Mouse (Mus musculus): Measurements from ENCODE around the gene Stk31.

The Stk31 gene

DNA sequence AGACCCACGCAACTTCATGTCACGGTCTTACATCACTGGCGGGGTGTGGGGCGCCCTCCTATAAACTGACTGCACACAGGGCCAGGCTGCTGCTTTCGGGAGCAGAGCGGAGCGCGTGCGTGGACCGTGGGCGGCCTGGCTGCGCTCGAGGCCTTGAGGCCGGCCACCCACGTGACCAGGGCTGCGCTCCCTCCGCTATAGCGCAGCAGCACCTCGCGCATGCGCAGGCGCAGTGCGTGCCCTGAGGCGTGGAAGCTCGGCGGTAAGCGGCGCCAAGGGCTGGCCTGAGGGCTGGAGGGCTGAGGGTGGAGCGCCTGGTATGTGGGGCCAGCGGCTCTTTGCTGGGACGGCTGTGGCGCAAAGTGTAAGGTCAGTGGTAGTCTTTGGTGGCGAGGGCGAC, at the start of gene Stk31:
TSS of gene Stk31 (plus strand) at position 289 of the 400 bp plus-strand sequence.
- CTCF ChIA-PET: interaction anchor here in 2 of 4 experiments (0.6 to 2.0 kb wide), 2 partner anchors 12 to 535 kb away, joined by 3 to 6 read pairs; no protein-coding TSS in a partner anchor

DNA sequence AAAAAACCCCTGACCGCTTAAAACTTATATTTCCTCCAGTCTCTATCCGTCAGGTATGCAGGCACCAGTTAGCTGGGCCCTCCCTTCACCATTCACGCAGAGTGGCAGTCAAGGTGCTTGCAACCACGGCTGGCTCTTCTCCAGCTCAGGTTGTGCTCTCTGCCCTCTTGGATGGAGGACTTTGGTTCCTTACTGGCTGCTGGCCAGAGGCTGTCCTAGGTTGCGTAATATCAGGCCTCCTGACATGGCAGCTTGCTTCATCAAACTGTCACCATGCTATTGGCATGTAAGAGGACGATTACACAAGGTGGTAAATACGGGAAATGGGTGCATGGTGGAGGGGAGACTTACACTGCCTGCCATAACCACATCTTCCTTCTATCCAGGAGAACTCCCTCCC, 45.6 kb upstream of the Stk31 start:
- ChIA-PET POLR2A (interaction anchor here in 2 of 4 experiments (0.6 to 1.3 kb wide), 5 partner anchors 9 to 262 kb away, joined by 3 to 4 read pairs (median 3); partner anchors contain the start of gene Ccdc126 (in 1 of the 2)), CTCF (interaction anchor here in 1 of 4 experiments (0.6 kb wide), 1 partner anchor 18 kb away, joined by 4 read pairs; no protein-coding TSS in a partner anchor)

More for the DNA sequence above, at the start of gene Stk31:
- POLR2A ChIA-PET: interaction anchor here in 3 of 4 experiments (0.7 to 3.1 kb wide), 9 partner anchors 9 to 178 kb away, joined by 3 to 22 read pairs (median 3); partner anchors contain the start of genes Fam221a (in 3 of the 3) and Tra2a (in 1 of the 3)

DNA sequence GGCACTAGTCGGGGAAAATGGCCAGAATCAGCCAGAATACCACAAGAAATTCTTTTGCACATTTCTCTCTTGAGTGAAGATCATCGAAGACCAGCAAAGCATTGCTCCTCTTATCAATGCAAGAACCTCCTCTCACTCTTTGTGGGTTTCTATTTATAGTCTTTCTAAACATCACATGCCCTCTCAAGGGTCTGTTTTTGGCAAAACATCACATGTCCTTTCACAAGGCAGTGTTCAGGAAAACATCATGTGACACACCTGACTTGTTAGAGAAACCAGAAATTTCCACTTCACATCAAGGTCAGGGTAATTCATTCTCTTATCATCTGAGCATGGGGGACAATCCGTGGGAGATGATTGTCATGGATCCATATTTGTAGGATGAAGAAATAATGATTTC, 40.8 kb upstream of the Stk31 start:
- ChIA-PET POLR2A (interaction anchor here in 1 of 4 experiments (1.8 kb wide), 1 partner anchor 35 kb away, joined by 5 read pairs; no protein-coding TSS in a partner anchor), CTCF (no interaction called here)

DNA sequence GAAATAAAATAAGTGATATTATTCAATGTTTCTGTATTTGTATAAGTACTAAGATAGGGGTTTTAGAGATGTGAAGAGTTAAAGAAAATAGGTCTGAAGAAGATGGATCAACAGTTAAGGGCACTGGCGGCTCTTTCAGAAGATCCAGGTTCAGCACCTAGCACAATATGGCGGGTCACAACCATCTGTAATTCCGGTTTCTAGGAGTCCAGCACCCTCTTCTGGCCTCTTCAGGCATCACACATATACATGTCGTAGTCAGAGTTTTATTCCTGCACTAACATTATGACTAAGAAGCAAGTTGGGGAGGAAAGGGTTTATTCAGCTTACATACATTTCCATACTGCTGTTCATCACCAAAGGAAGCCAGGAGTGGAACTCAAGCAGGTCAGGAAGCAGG, 40.2 kb upstream of the Stk31 start:
- ChIA-PET CTCF (interaction anchor here in 2 of 4 experiments (0.6 to 1.7 kb wide), 2 partner anchors 86 to 91 kb away, joined by 3 to 6 read pairs; partner anchors contain the start of gene Tra2a (in 1 of the 2)), POLR2A (interaction anchor here in 2 of 4 experiments (1.1 to 3.0 kb wide), 3 partner anchors 12 to 35 kb away, joined by 3 to 18 read pairs (median 5); partner anchors contain the start of gene Fam221a (in 1 of the 2))

DNA sequence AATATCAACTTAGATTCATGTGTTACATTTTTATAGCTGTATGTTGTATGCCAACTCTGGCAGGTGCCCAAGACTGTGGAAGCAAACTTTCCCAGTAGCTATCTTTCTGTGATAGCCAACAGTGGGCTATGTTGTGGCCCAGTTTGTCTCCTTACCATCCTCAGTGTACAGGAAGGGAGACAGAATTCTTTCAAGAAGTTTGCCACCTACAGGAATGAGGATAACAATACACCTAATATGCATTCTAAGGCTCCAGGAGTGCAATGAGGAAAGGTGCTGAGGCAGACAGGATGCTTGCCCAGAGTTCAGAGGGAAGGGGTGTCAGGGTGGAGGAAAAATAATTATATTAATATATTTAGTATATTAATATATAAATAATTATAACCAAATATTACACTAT, 35.0 kb upstream of the Stk31 start:
- POLR2A ChIA-PET: interaction anchor here in 2 of 4 experiments (0.8 to 1.7 kb wide), 8 partner anchors 17 to 127 kb away, joined by 3 to 11 read pairs (median 4); partner anchors contain the start of gene Tra2a (in 2 of the 2)
- CTCF ChIA-PET: interaction anchor here in 2 of 4 experiments (0.6 to 0.7 kb wide), 2 partner anchors 8 to 9 kb away, joined by 3 to 4 read pairs; no protein-coding TSS in a partner anchor

DNA sequence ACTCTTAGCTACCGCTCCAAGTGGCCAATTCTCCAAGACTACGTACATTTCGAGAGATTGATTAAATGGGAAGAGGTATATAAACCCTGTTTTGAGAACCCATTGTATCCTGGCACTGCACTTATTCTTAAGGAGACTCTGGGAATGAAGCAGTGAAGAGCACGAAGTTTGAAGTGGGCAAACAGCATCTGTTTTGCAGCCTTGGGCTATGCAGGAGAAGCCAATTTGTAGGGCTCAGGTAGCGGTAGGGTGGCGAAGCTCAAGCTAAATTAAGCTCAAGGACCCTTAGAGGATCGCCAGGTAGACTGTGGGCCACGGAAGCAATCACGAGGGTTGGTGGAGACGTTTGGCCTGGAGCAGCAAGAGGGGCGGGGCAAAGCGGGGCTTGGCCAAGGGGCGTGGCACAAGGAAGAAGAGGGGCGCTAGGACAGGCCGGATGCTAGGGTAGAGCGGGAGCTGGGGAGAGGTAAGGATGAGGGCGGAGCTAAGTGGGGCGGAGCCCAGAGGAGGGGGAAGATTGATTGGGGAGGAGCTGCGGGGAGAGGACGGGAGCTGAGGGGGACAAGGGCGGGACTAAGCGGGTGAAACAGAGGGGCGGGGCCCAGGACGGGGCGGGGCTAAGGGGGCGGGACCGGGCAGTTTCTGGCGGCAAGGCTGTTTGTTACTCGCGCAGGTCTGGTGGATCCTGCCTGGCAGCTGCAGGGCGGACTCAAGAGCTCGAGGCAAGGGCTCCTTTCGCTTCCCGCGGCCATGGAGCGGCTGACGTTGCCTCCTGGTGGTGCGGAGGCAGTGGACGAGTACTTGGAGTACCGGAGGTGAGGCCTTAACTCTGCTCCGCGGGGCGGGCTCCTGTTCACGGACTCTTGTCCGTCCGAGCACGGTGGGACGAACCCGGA, 28.0 kb upstream of the Stk31 start, which contains the start of gene Fam221a:
TSS of gene Fam221a (plus strand) at position 581 of the 896 bp plus-strand sequence.
- CTCF ChIA-PET: interaction anchor here in 3 of 4 experiments (0.5 to 1.6 kb wide), 14 partner anchors 10 to 509 kb away, joined by 3 to 9 read pairs (median 4); partner anchors contain the start of gene Tra2a (in 1 of the 3)
- POLR2A ChIA-PET: interaction anchor here (0.6 to 4.8 kb wide), 107 partner anchors 8 to 1396 kb away, joined by 3 to 66 read pairs (median 4); partner anchors contain the start of genes Malsu1 (in 3 of the 4), Stk31 (in 3 of the 4), Tra2a (in 3 of the 4) and Gm44965 (in 2 of the 4)

DNA sequence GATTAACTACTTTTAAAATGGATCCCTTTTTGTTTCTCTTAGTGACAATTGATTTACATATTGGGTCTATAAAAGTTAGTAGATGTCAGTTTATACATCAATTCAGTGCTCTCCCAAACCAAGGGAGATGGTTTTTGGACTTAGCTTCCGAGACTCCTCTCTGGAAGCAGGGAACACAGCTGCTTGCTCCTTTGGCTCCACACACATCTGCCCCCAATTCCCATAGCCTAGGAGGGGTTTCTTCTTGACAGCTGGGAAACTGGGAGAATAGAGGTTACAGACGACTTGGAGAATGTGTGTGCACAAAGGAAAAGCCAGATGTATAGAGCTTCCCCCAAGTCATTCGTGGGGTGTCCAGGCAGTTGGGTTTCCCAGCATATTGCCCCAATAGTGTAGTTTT, 27.2 kb upstream of the Stk31 start:
- ChIA-PET POLR2A (interaction anchor here in 3 of 4 experiments (0.8 to 4.8 kb wide), 51 partner anchors 9 to 775 kb away, joined by 3 to 66 read pairs (median 6); partner anchors contain the start of genes Stk31 (in 3 of the 3), Tra2a (in 3 of the 3), Ccdc126 (in 1 of the 3) and Gm44965 (in 1 of the 3)), CTCF (interaction anchor here in 2 of 4 experiments (0.9 to 1.6 kb wide), 3 partner anchors 15 to 99 kb away, joined by 3 to 6 read pairs (median 5); no protein-coding TSS in a partner anchor)

DNA sequence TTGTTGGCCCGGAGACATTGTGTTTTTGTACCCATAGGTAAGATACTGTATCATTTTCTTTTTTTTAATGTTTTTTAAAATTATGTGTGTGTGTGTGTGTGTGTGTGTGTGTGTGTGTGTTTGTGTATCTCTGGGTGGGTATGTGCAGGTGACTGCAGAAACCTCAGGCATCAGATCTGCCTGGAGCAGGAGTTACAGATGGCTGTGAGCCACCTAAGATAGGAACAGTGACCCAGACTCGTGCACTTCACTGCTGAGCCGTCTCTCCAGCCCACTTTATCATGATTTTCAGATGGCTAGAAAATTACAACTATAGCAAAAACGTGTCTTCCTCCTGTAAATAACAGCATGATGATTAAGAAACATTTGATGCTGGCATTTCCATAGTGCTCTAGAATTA, 22.7 kb upstream of the Stk31 start:
- POLR2A ChIA-PET: no interaction called here
- CTCF ChIA-PET: no interaction called here

DNA sequence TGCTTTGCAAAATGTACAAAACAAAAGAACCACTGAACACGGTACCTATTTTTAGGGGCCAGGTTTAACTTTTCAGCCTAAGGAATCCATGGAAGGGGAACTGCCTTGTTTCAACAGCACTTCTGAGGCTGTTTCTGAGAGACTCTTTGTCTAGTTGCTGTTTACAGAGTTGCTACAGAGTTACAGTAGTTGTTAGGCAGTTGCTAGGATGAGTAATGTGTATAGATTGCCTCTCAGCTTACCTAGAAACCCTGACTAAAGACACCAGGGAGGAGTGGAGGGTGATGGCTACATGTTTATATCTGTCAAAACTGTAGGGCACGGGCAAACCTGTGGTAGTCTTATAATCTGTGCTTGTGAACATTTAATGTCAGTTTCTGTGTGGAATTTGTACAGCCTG, 21.5 kb upstream of the Stk31 start:
- CTCF ChIA-PET: no interaction called here
- POLR2A ChIA-PET: no interaction called here

DNA sequence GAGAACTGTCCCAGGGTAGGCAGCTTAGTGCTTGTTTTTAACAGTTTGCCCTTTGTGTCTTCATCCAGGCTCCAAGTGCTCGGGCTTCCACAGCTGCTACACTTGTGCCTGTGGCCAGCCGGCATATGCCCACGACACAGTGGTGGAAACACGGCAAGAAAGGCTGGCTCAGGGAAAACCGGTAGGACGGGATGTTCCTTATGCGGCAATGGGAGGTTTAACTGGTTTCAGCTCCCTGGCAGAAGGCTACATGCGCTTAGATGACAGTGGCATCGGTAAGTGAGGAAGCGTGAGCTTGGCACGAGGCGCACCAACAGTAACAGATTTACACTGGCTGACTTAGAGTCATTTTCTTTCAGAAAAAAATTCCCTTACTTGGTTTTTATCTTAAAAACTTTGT, 17.1 kb upstream of the Stk31 start:
- ChIA-PET CTCF (interaction anchor here in 3 of 4 experiments (0.6 to 0.9 kb wide), 4 partner anchors 19 to 1210 kb away, joined by 3 read pairs; no protein-coding TSS in a partner anchor), POLR2A (interaction anchor here in 2 of 4 experiments (0.6 to 3.0 kb wide), 4 partner anchors 10 to 117 kb away, joined by 3 to 15 read pairs (median 6); partner anchors contain the start of gene Fam221a (in 2 of the 2))

DNA sequence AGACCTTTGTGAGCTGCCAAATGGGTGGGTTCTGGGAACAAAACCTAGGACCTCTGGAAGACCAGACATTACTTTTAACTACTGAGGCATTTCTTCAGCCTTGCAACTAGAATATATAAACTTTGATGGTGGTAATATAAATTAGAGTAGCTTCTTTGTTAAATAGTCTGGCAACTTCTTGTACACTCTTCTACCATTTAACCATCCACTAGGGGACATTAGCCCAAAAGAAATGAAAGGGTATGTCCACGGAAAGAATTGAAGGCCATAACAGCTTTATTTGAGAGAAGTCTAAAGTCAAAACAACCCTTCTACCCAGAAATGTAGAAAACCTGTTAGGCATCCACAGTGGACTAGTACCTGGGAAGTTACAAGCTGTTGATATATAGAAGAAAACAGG, 1.1 kb upstream of the Stk31 start:
- CTCF ChIA-PET: interaction anchor here in 3 of 4 experiments (0.6 to 2.0 kb wide), 9 partner anchors 12 to 644 kb away, joined by 3 to 6 read pairs (median 3); partner anchors contain the start of gene Fam221a (in 2 of the 3)
- POLR2A ChIA-PET: interaction anchor here in 2 of 4 experiments (1.0 to 3.1 kb wide), 5 partner anchors 8 to 130 kb away, joined by 4 to 22 read pairs (median 6); partner anchors contain the start of genes Fam221a (in 2 of the 2) and Tra2a (in 2 of the 2)

DNA sequence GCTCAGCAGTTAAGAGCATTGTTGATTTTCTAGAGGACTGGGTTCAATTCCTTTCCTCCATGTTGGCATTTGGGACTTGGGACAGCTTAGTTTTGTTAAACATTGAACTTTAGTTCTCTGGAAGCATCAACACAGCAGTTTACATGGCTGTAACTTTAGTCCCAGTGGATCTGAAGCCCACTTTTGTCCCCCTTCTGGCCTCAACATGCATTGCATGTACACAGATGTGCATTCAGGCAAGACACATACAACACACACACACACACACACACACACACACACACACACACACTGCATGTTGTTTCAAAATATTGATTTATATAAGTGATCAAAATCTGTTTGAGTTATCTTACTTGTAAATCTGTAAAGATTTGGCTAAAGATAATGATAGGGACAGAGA, 2.1 kb downstream of the Stk31 start:
- ChIA-PET CTCF (interaction anchor here in 3 of 4 experiments (0.6 to 0.7 kb wide), 3 partner anchors 47 to 860 kb away, joined by 3 to 14 read pairs (median 4); no protein-coding TSS in a partner anchor), POLR2A (interaction anchor here in 1 of 4 experiments (2.0 kb wide), 1 partner anchor 16 kb away, joined by 4 read pairs; no protein-coding TSS in a partner anchor)

DNA sequence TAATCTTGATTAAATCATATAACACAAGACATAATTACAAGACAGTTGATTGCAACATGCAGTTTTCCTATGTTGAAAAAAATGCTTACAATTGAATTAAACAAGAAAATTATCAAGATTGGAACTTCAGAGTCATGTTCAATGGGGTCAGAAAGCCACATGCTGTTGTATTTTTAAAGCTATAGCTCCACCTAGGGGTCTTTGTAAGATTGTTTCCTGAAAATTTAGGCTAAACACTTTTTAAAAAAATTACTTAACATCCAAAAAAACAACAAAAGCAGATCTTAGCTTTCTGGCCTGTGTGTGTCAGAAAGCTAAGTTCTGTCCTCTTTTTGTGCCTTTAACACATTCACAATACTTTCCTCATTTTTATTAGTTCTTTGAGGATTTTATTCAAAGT, 3.0 kb downstream of the Stk31 start:
- POLR2A ChIA-PET: interaction anchor here in 1 of 4 experiments (2.0 kb wide), 1 partner anchor 15 kb away, joined by 4 read pairs; no protein-coding TSS in a partner anchor
- CTCF ChIA-PET: interaction anchor here in 1 of 4 experiments (0.6 to 1.1 kb wide), 4 partner anchors 12 to 540 kb away, joined by 3 to 5 read pairs (median 3); partner anchors contain the start of gene Fam221a

DNA sequence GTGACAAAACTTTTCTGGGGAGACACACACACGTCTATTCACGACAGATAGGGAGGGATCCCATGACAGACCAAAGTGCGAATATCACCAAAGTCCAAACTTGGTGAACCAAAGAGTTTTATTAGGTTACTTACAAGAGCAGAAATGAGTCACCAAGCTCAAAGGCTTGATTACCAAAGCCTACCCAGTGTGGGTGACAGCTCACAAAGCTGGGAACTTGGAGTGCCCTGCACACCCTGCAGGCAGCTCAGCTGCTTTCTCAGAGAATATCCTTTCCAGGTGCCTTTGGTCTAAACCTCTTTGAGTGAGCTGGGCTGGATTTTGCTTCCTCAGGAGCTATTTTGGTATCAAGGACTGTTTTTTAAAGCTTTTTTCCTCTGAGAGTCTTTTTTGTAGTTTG, 15.4 kb downstream of the Stk31 start:
- ChIA-PET POLR2A (interaction anchor here in 1 of 4 experiments (0.8 kb wide), 1 partner anchor 43 kb away, joined by 3 read pairs; the partner anchor contains the start of gene Fam221a), CTCF (no interaction called here)

DNA sequence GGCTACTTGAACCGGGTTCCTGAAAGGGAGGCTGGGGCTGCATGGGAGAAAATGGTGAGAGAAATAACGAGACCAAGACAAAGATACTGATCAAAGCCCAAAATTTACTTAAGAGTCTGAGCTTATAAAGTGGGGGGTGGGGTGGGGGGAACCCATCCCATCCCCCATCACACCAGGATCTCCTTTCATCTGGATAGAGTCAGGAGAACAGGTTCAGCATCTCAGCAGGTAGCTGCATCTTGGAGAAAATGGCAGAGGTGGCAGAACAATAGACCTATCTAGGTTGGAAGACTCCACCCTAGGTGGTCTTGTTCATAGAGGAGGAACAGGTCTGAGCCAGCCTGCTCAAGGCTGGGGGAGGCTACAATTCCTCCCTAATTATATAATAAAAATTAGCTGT, 17.6 kb downstream of the Stk31 start:
- ChIA-PET POLR2A (interaction anchor here in 2 of 4 experiments (1.4 to 1.5 kb wide), 2 partner anchors 16 to 195 kb away, joined by 4 read pairs; no protein-coding TSS in a partner anchor), CTCF (interaction anchor here in 1 of 4 experiments (0.5 kb wide), 1 partner anchor 506 kb away, joined by 3 read pairs; no protein-coding TSS in a partner anchor)

DNA sequence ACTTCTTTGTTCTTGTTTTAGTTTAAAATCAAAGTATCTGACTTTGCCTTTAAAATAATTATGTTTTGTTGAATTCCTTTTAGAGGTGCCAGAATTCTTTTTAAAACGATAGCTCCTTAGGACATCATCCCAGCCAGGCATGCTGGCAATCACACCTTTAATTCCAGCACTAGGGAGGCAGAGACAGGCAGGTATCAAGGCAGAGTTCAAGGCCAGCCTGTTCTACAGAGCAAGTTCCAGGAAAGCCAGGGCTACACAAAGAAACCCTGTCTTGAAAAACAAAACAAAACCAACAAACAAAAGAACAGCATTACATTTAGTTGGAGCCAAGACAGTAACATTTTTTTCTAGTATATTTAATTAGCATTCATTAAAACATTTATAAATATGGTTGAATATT, 20.6 kb downstream of the Stk31 start:
- ChIA-PET CTCF (no interaction called here), POLR2A (no interaction called here)

DNA sequence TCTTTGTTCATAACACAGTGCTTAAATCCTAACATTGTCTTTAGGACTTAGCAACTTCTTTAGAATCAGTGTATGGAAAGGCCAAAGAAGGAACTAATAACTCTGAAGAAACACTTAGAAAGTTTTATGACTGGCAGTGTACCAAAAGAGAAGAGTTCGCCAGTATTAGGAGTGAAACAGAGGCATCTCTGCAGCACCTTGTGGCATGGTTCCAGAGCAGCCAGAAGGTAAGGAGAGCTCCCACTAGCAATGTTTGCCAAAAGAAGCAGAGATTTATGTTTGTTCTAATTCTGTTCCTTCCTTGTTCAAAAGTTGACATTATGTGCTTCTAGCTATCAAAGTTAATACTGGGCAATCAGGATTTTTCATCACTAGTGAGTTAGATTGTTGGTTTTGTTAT, 41.9 kb downstream of the Stk31 start:
- CTCF ChIA-PET: no interaction called here

DNA sequence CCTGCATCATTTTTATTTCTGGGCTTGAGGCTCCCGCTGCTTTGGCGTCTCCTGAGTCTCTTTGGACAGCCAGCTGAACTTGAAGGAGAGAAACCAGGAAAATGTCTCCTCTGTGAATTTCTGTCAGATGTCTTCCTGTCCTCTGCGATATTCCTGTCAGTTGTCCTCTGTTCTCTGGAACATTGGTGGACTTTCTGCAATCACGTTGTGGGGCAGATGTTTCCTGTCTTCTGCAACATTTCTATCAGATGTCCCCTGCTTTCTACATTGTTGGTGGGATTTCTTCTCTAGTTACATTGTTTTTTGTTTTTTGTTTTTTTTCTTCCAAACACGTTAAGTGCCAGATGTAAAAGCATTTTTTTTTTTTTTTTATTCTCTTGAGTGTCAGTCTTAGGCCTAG, 62.7 kb downstream of the Stk31 start:
- POLR2A ChIA-PET: no interaction called here
- CTCF ChIA-PET: interaction anchor here in 1 of 4 experiments (0.7 kb wide), 1 partner anchor 716 kb away, joined by 3 read pairs; no protein-coding TSS in a partner anchor

More for the DNA sequence above, 41.9 kb downstream of the Stk31 start:
- POLR2A ChIA-PET: no interaction called here

Data from embryonic stem cell, embryonic (primary cell).